Mouse (Mus musculus): ENCODE measurements around the gene Fam160a1.

The Fam160a1 gene

DNA sequence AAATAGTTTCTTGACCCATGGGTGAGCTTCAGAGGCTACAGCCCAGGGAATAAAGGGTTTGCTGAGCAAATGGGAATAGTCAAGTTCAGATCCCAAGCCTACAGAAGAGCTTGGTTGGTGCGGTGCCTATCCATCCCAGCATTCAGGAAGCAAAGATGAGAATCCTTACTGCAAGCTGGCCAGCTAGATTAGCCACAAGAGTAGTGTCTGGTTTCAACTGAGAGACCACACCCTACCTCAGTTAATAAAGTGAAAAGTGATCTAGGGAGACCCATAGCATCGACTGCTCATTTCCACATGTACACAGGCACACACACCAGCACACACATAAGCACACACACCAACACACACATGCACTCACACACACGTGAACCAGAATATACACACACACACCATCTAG lies 75.3 kb downstream of the Fam160a1 start:
- DNase-seq, result no peak

DNA sequence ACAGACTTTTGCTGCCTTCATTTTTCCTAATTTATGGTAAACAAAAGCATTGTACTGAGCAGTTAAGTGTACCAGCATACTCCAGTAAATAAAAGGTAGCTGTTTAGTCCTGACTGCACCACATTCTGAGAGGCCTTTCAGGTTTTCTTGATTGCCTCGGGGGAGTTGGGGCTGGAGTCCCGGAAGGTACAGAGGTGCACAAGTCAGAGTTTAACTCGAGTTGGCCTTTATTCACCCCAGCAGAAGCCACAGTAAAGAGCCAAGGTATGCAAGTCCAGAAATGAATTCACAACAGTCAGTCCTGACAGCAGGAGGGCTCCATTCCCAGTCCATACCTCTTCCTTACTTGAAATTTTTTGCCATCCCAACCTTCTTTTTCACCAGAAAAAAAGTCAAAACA lies 78.5 kb downstream of the Fam160a1 start:
- DNase-seq, result no peak

- no peak for DNase-seq
These were observed 83.0 kb downstream of the Fam160a1 start for GRCm38 (mm10) chr3:85733939-85734729.

DNA sequence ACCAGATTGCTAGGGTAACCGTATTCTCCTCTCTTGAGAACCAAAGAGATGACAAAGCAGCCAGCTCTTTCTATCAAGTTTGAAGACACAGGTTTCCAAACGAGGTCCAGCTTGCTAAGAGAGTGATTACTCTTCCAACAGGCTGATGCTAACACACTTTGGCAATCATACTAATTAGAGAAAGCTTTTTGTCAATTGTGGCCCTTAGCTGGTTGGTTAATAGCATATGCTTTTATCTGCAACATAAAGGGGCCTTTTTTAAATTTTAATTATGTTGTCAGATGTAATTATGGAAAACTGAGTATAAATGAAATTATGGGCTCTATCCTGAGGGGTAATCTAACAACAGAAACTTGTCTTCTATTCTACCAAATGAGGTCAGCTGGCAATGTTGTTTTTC lies 89.9 kb downstream of the Fam160a1 start:
- DNase-seq, result no peak

DNA sequence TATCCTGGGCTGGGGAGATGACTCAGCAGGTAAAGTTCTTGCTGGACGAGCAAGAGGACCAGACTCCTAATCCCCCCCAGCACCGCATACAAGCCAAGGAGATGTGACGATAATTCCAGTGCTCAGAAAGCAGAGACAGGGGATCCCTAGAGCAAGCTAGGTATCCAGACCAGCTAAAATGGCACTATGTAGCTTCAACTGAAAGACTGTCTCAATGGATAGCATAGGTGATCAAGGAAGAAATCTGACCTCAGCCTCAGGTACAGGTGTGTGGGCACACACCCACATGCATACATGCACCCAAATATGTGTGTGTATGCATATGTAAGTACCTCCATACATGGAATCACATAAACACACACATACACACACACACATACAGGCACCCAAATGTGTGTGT lies 91.1 kb downstream of the Fam160a1 start:
- no peak for DNase-seq

DNA sequence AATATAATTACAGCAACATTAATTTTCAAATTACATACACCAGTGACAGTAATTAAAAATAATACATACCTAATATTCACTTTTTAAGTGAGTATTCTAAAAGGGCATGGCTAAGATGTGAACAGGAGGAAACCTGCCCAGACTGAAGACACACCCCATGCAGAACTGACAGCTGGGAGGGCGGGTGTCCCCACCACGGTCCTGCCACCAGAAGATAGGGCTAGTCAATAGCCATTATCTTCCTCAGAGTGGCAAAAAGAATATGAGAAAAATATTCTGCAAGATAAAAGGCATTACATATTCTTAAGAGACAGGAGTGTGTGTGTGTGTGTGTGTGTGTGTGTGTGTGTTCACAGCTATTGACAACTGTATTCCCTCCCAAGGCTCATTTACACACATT lies 92.0 kb downstream of the Fam160a1 start:
- DNase-seq, result no peak

DNA sequence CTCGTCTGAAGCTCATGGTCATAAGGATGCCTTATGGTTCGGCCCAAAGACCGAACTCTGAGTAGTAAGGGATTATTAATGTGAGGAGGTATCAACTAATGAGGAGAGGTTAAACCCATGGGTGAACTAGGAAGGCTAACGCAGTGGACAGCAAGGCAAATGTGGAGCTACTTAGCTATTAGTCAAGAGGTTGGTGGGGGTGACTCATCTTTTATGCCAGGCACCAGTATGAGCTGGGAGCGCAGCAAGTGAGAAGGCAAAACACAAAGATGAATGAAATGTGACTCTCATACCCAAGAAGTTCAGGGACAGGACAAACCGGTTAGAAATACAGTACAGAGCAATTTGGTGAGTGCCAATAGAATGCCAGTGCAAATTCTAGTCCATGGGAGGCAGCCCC lies 94.5 kb downstream of the Fam160a1 start:
- DNase-seq, result no peak

GRCm38 (mm10) chr3:85715764-85716297 lies 101.3 kb downstream of the Fam160a1 start:
- no peak for DNase-seq

DNA sequence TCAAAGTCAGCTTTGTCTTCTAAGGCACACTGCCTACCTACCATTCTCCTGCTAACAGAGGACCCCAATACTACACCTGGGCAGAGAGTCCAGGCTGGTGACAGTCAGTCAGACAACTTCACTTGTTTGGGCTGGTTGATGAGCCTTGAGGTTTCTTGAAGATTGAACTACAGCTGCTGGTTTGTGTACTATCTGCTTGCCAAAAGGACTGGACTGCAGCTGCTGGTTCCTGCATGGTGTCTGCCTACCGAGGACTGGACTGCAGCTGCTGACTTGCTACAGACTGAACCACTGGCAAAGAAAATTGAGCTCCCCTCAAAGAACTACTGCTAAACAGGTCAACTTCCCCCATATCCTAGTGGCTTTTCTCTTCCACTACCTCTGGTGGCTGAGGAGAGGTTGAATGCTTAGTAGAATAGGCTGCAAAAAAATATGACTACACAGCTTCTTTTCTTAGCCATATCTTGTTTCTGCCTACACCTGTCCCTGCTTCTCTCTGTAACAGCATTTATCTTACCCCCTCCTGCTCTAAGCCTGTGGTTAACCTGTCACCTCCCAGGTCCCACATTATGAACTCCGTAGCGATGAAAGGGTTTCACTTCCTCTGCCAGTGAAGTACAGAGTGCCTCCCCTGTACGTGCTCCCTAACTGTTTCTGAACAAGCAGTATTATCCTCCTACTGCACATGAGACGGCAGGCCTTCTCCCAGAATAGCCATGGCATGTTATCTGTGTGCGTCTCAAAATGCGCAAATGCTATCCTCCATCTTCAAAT lies 103.0 kb downstream of the Fam160a1 start:
- no peak for DNase-seq

DNA sequence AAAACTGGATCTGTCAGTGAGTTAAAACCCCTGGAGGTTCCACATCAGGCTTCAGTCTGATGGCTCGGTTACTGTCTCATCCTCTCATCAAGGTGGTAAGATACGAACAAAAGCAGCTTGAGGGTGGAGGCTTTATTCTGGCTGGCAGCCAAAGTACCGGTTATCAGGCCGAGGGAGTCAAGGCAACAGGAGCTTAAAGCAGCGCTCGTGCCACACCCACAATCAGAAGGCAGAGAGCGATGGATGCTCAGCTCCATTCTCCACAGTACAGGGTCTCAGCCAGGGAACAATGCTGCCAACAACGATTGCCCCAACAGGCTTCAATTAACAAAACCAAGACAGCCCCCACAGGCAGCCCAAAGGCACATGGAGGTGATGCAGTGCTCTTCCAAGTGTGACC lies 106.4 kb downstream of the Fam160a1 start:
- no peak for DNase-seq

GRCm38 (mm10) chr3:85707421-85707820 lies 109.7 kb downstream of the Fam160a1 start:
- DNase-seq, result peak; percentile 26

- peak; percentile 60 for DNase-seq
These were observed 113.8 kb downstream of the Fam160a1 start for GRCm38 (mm10) chr3:85703141-85703882.

GRCm38 (mm10) chr3:85698496-85698895 lies 118.6 kb downstream of the Fam160a1 start:
- no peak for DNase-seq

DNA sequence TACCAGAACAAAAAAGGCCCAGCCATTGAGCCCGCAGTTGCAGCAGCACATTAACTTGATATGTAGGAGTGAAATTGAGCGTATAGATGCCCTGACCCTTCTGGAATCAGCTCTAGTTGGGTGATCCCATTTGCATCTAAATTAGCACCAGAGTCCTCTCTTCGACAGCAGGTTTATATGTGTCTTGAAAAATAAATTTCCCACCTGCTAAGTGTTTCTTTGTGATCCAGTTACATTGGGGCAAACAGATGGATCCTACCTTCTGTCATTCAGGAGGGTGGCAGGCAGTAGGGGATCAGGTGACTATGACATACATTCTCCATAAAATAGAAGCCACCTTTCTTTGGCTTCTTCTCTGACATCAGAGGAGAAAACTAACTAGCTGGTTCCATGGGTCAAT lies 122.0 kb downstream of the Fam160a1 start:
- peak; percentile 63 for DNase-seq

GRCm38 (mm10) chr3:85693013-85693412 lies 124.1 kb downstream of the Fam160a1 start:
- no peak for DNase-seq

- DNase-seq, result no peak
These were observed 126.0 kb downstream of the Fam160a1 start for GRCm38 (mm10) chr3:85691134-85691533.

DNA sequence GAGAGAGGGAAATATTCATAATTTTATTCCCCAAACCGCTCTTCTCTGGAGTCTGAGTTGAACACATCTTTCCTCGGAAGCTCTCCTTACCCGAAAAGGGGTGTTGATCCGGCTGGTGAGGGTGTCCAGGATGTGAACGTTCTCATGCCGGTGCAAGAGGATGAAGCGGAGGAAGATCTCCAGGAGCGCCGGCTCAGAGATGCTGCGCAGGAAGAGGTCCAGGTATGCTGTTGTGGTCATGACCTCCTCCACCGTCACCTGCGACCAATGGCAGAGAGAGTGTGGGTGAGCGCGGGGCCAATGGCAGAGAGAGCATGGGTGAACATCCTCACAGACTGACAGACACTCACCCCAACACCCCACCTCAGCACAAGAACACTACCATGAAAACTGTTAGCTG lies 128.8 kb downstream of the Fam160a1 start:
- no peak for DNase-seq

GRCm38 (mm10) chr3:85685271-85685670 lies 131.8 kb downstream of the Fam160a1 start:
- no peak for DNase-seq

- DNase-seq, result no peak
These were observed 133.5 kb downstream of the Fam160a1 start for GRCm38 (mm10) chr3:85683618-85684017.

DNA sequence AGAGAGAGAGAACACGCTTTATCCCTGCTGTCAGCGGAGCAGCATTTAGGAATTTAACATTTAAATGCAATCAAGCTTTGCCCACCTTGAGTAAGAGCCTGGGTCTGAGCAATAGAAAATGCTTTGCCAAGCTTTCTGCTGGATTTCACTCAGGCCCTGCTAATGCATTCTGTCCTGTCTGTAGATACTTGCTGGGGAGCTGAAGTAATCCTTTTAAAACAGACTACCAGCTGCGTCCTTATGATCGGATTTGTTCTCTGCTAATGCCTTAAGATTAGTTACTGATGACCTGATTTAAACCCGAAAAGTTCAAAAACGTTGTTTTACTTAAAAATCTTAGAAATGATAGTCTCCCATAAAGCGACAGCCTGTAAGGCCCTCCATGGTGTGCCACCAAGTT lies 136.0 kb downstream of the Fam160a1 start:
- DNase-seq, result no peak

DNA sequence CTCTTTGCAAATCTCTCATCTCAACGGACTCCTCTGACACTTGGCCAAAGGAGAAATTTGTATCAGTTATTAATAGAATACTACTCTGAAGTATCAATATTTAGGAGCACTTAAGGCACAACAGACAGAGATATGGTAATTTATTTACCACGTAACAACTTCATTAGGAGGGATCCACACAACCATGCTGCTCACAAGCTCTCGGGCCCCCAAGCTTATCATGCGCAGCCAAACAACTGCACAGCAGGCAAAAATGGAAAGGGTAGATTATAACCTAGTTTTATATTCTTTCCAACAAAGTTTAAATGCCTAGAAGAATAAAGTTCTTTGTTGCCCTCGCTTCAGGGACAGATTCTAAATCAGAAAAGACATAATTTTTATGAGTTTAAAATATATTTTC lies 137.1 kb downstream of the Fam160a1 start:
- no peak for DNase-seq

GRCm38 (mm10) chr3:85679312-85679933 lies 137.7 kb downstream of the Fam160a1 start:
- no peak for DNase-seq

- DNase-seq, result no peak
These were observed 139.1 kb downstream of the Fam160a1 start for GRCm38 (mm10) chr3:85677952-85678351.

All from cerebellum, adult 9-10 months (tissue).